Mouse (Mus musculus) hindbrain, embryonic 12.5 days (tissue): ENCODE data around the gene Camk2d. TPM values are rescaled to one million over a fixed set of nuclear protein-coding genes. Genes with fewer than 3 reads are reported as not detected.
A peak's percentile ranks its signal among the peaks of the same experiment; 100 is the strongest.

Experiments used
- ATAC-seq: fragments of 200-750 bp; cut with Nextera tagmentation; 2 replicates; pipeline ENCODE4 v1.8.0; 2017; ENCODE audit warnings: moderate TSS enrichment; ENCODE audit not compliant: low FRiP score
- H3K27ac ChIP-seq: fragments of 300-500 bp; sonication (generic); 2 replicates; pipeline ENCODE4 v1.5.1; 2016; ENCODE audit warnings: mild to moderate bottlenecking
- H3K27me3 ChIP-seq: fragments of 300-500 bp; sonication (generic); 2 replicates; pipeline ENCODE4 v1.6.1; 2016; ENCODE audit warnings: mild to moderate bottlenecking
- H3K36me3 ChIP-seq: fragments of 300-500 bp; sonication (generic); 2 replicates; pipeline ENCODE4 v1.6.1; 2016; ENCODE audit warnings: mild to moderate bottlenecking
- H3K4me1 ChIP-seq: fragments of 300-500 bp; sonication (generic); 2 replicates; pipeline ENCODE4 v1.6.1; 2016
- H3K4me2 ChIP-seq: fragments of 300-500 bp; sonication (generic); replicated peaks from 2 replicates; pipeline ENCODE4 v1.6.1; 2016; ENCODE audit warnings: mild to moderate bottlenecking
- H3K4me3 ChIP-seq: fragments of 300-500 bp; sonication (generic); 2 replicates; pipeline ENCODE4 v1.5.1; 2016; ENCODE audit warnings: mild to moderate bottlenecking
- H3K9ac ChIP-seq: fragments of 300-500 bp; sonication (generic); 2 replicates; pipeline ENCODE4 v1.6.1; 2016; ENCODE audit warnings: mild to moderate bottlenecking, moderate library complexity
- H3K9me3 ChIP-seq: fragments of 300-500 bp; sonication (generic); replicated peaks from 2 replicates; pipeline ENCODE4 v1.6.1; 2016; ENCODE audit warnings: mild to moderate bottlenecking
- WGBS: fragments of 180-500 bp; shearing (Covaris S2); methylation state at CpG from one replicate; pipeline ENCODE4 v1.1.7; 2016; 5-methylcytosine and 5-hydroxymethylcytosine counted together
- polyA plus RNA-seq: library from polyadenylated mRNA; unstranded; fragments of >200 nt; fragmentation: Nextera tagmentation; extraction: Ambion mirVana; gene quantifications from 2 replicates; pipeline ENCODE4 v1.2.1, GENCODE M21; 2016

Gene Camk2d
- polyA plus RNA-seq, 1 experiment from 2014 or later: 29.7 TPM

- no peaks in the 10 kb centered on the region for H3K27me3 ChIP-seq
- H3K36me3 ChIP-seq: no peaks in the 10 kb centered on the region
- no peak overlapping the region for H3K4me3 ChIP-seq
- no peak overlapping the region for H3K4me2 ChIP-seq
- H3K27ac ChIP-seq: no peak overlapping the region
- H3K9ac ChIP-seq: no peak overlapping the region
- H3K9me3 ChIP-seq: no peaks in the 10 kb centered on the region
- no peak for ATAC-seq
- H3K4me1 ChIP-seq: 0 out of 2 replicates have a peak, but pooled peaks cover 2% of the 10 kb centered on the region
- 75% methylated on average over 6 of the region's 6 CpGs for WGBS
Measured at GRCm38 (mm10) chr3:126634171-126634570, 38.1 kb downstream of the Camk2d start.

- no peaks in the 10 kb centered on the region for H3K27me3 ChIP-seq
- H3K27ac ChIP-seq: no peak overlapping the region
- H3K9me3 ChIP-seq: no peaks in the 10 kb centered on the region
- WGBS: 81% methylated on average over 1 of the region's 1 CpGs
- H3K9ac ChIP-seq: no peak overlapping the region
- ATAC-seq: no peak
- H3K4me2 ChIP-seq: no peak overlapping the region
- H3K4me3 ChIP-seq: no peak overlapping the region
- H3K4me1 ChIP-seq: peaks cover 7% of the 10 kb centered on the region
- H3K36me3 ChIP-seq: no peaks in the 10 kb centered on the region
Measured at GRCm38 (mm10) chr3:126638259-126638658, 42.2 kb downstream of the Camk2d start.

- no peak overlapping the region for H3K9ac ChIP-seq
- H3K9me3 ChIP-seq: no peaks in the 10 kb centered on the region
- WGBS: 47% methylated on average over 5 of the region's 5 CpGs
- peaks cover 11% of the 10 kb centered on the region for H3K4me1 ChIP-seq
- no peaks in the 10 kb centered on the region for H3K27me3 ChIP-seq
- no peak overlapping the region for H3K4me2 ChIP-seq
- H3K36me3 ChIP-seq: no peaks in the 10 kb centered on the region
- no peak overlapping the region for H3K4me3 ChIP-seq
- ATAC-seq: peak; percentile 82
- no peak overlapping the region for H3K27ac ChIP-seq
Measured at GRCm38 (mm10) chr3:126639098-126639513, 43.0 kb downstream of the Camk2d start.

GRCm38 (mm10) chr3:126640443-126641251, 44.5 kb downstream of the Camk2d start:
- Histone ChIP-seq H3K9me3 (no peaks in the 10 kb centered on the region), H3K9ac (no peak overlapping the region), H3K27me3 (no peaks in the 10 kb centered on the region), H3K4me1 (peaks cover 11% of the 10 kb centered on the region), H3K4me3 (no peak overlapping the region), H3K27ac (no peak overlapping the region), H3K4me2 (no peak overlapping the region), H3K36me3 (no peaks in the 10 kb centered on the region)
- 75% methylated on average over 10 of the region's 10 CpGs for WGBS
- ATAC-seq: no peak

GRCm38 (mm10) chr3:126641451-126641850, 45.3 kb downstream of the Camk2d start:
- WGBS: 87% methylated on average over 4 of the region's 4 CpGs
- no peak overlapping the region for H3K27ac ChIP-seq
- no peaks in the 10 kb centered on the region for H3K9me3 ChIP-seq
- H3K4me3 ChIP-seq: no peak overlapping the region
- ATAC-seq: no peak
- H3K36me3 ChIP-seq: no peaks in the 10 kb centered on the region
- peaks cover 11% of the 10 kb centered on the region for H3K4me1 ChIP-seq
- H3K4me2 ChIP-seq: no peak overlapping the region
- H3K9ac ChIP-seq: no peak overlapping the region
- H3K27me3 ChIP-seq: no peaks in the 10 kb centered on the region

- WGBS: 14% methylated on average over 10 of the region's 10 CpGs
- Histone ChIP-seq H3K4me3 (no peak overlapping the region), H3K9ac (no peak overlapping the region), H3K4me1 (peaks cover 11% of the 10 kb centered on the region), H3K36me3 (no peaks in the 10 kb centered on the region), H3K4me2 (no peak overlapping the region), H3K9me3 (no peaks in the 10 kb centered on the region), H3K27me3 (no peaks in the 10 kb centered on the region), H3K27ac (no peak overlapping the region)
- ATAC-seq: no peak
Measured at GRCm38 (mm10) chr3:126643071-126644010, 47.2 kb downstream of the Camk2d start.

- Histone ChIP-seq H3K27me3 (no peaks in the 10 kb centered on the region), H3K4me2 (no peak overlapping the region), H3K36me3 (no peaks in the 10 kb centered on the region), H3K27ac (no peak overlapping the region), H3K9ac (no peak overlapping the region), H3K4me3 (no peak overlapping the region), H3K9me3 (no peaks in the 10 kb centered on the region), H3K4me1 (no peaks in the 10 kb centered on the region)
- WGBS: 95% methylated on average over 4 of the region's 4 CpGs
- no peak for ATAC-seq
Measured at GRCm38 (mm10) chr3:126650332-126650731, 54.2 kb downstream of the Camk2d start.

GRCm38 (mm10) chr3:126650747-126651146, 54.6 kb downstream of the Camk2d start:
- H3K4me3 ChIP-seq: no peak overlapping the region
- H3K9me3 ChIP-seq: no peaks in the 10 kb centered on the region
- H3K4me1 ChIP-seq: no peaks in the 10 kb centered on the region
- no peak for ATAC-seq
- no peaks in the 10 kb centered on the region for H3K36me3 ChIP-seq
- H3K4me2 ChIP-seq: no peak overlapping the region
- H3K27me3 ChIP-seq: no peaks in the 10 kb centered on the region
- H3K9ac ChIP-seq: no peak overlapping the region
- 66% methylated on average over 6 of the region's 6 CpGs for WGBS
- H3K27ac ChIP-seq: no peak overlapping the region

GRCm38 (mm10) chr3:126652361-126652760, 56.3 kb downstream of the Camk2d start:
- H3K4me3 ChIP-seq: no peak overlapping the region
- H3K9me3 ChIP-seq: no peaks in the 10 kb centered on the region
- H3K27me3 ChIP-seq: no peaks in the 10 kb centered on the region
- no peaks in the 10 kb centered on the region for H3K36me3 ChIP-seq
- no peak overlapping the region for H3K27ac ChIP-seq
- ATAC-seq: no peak
- H3K9ac ChIP-seq: no peak overlapping the region
- no peak overlapping the region for H3K4me2 ChIP-seq
- WGBS: 82% methylated on average over 2 of the region's 2 CpGs
- H3K4me1 ChIP-seq: peaks cover 4% of the 10 kb centered on the region; the same call in 1 of the 2 replicates

GRCm38 (mm10) chr3:126653118-126653517, 57.0 kb downstream of the Camk2d start:
- Histone ChIP-seq H3K4me3 (no peak overlapping the region), H3K4me1 (peaks cover 4% of the 10 kb centered on the region; the same call in 1 of the 2 replicates)

GRCm38 (mm10) chr3:126656173-126656572, 60.1 kb downstream of the Camk2d start:
- Histone ChIP-seq H3K36me3 (no peaks in the 10 kb centered on the region), H3K9me3 (no peaks in the 10 kb centered on the region), H3K27ac (no peak overlapping the region), H3K4me2 (no peak overlapping the region), H3K4me1 (peaks cover 4% of the 10 kb centered on the region; the same call in 1 of the 2 replicates), H3K9ac (no peak overlapping the region), H3K27me3 (no peaks in the 10 kb centered on the region), H3K4me3 (no peak overlapping the region)
- no peak for ATAC-seq
- 39% methylated on average over 3 of the region's 3 CpGs for WGBS

More at GRCm38 (mm10) chr3:126653118-126653517, 57.0 kb downstream of the Camk2d start:
- no peak for ATAC-seq
- Histone ChIP-seq H3K27me3 (no peaks in the 10 kb centered on the region), H3K27ac (no peak overlapping the region), H3K9ac (no peak overlapping the region), H3K9me3 (no peaks in the 10 kb centered on the region), H3K36me3 (no peaks in the 10 kb centered on the region), H3K4me2 (no peak overlapping the region)
- 85% methylated on average over 1 of the region's 1 CpGs for whole genome bisulfite sequencing

GRCm38 (mm10) chr3:126657895-126658294, 61.8 kb downstream of the Camk2d start:
- no peak for ATAC-seq
- H3K9me3 ChIP-seq: no peaks in the 10 kb centered on the region
- peaks cover 4% of the 10 kb centered on the region; the same call in 1 of the 2 replicates for H3K4me1 ChIP-seq
- H3K36me3 ChIP-seq: no peaks in the 10 kb centered on the region
- no peaks in the 10 kb centered on the region for H3K27me3 ChIP-seq
- WGBS: 65% methylated on average over 4 of the region's 4 CpGs
- H3K9ac ChIP-seq: no peak overlapping the region
- H3K4me3 ChIP-seq: no peak overlapping the region
- H3K27ac ChIP-seq: no peak overlapping the region
- H3K4me2 ChIP-seq: no peak overlapping the region
